Comparison of ENCODE assay signal across 12 mouse cellular contexts in the genomic region with DNA sequence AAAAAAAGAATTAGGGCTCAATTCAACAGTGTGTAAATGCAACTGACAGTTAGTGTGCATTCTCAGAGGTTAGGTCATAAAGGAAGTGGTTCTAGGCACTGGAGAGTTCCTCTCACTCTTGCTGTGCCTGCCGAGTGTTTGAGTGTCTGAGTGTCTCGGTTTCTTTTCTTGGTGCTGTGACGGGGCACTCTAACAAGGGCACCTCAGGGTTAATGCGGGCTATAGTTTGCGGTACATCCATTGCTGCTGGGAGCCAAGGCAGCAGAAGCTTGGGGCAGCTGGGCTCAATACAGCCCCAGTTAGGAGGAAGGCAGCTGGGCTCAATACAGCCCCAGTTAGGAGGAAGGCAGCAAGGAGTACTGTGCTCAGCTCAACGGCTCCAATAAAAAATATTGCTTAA. TPM values are rescaled to one million over a fixed set of nuclear protein-coding genes. Genes with fewer than 3 reads are reported as not detected.
DNase-seq lines count a peak whose midpoint lies in the region; ATAC-seq and TF ChIP-seq lines count a peak whose summit lies in the region.
"Had no signal": no experiment of that assay in that cellular context is flagged by ENCODE, and none has a peak within 500 bp of the region (broad histone marks: within the 10 kb centered on the region; RNA-seq: fewer than 3 reads in every experiment).

No protein-coding gene starts in this region.

- TF ChIP-seq POLR2A in bone marrow macrophage, adult 2 months (IDR thresholded peaks at IDR 0.05; ENCODE audit: borderline replicate concordance, low read depth, low read length), result no peak

- ATAC-seq in megakaryocyte-erythroid progenitor cell, adult 5-6 weeks (replicated peaks; ENCODE audit: low FRiP score, low TSS enrichment, poor library complexity, severe bottlenecking), result peak; percentile 18; the same call in 1 of the 2 replicates

- H3K4me3 ChIP-seq in bone marrow macrophage, adult 2 months (ENCODE audit: insufficient read depth, low read length), result peak overlapping the region; percentile 28
- H3K4me3 ChIP-seq: hindbrain, embryonic 15.5 days; lung, embryonic 15.5 days; myocyte had no signal

- no peak for TF ChIP-seq CTCF in bone marrow macrophage, adult 2 months (IDR thresholded peaks at IDR 0.05; ENCODE audit: low read depth, low read length)

- peaks cover 36% of the 10 kb centered on the region for H3K4me1 ChIP-seq in bone marrow macrophage, adult 2 months (ENCODE audit: control insufficient read depth, insufficient read depth, low read length)

- DNase-seq in lung, postnatal 25 days (ENCODE audit: low spot score), result peak; percentile 22
- no peak for DNase-seq in lung, postnatal 10 days
- peak; percentile 72 for DNase-seq in thymus, postnatal 25 days
- no peak for DNase-seq in frontal cortex, postnatal 36 days (ENCODE audit: low spot score in 2 of 2)
- DNase-seq in neural tube, embryonic 10.5 days (ENCODE audit: extremely low spot score, low spot score), result no peak
- DNase-seq in ovary, adult 18-20 months (ENCODE audit: low spot score), result no peak

- peak overlapping the region; percentile 62 for H3K27ac ChIP-seq in bone marrow macrophage, adult 2 months (ENCODE audit: insufficient read depth, low read depth, low read length)
- H3K27ac ChIP-seq: hindbrain, embryonic 15.5 days; kidney, postnatal 0 days had no signal

RNA-seq across cellular contexts. Expression of a gene that starts 20.7 kb away (rescaled TPM):
- 18.1 and 22.5 TPM in 2 replicates for polyA plus RNA-seq in bone marrow macrophage, adult 2 months (2012; ENCODE audit: insufficient read depth, insufficient read length, missing spikeins)
- 22.7 and 37.5 TPM in 2 replicates for total RNA-seq in megakaryocyte-erythroid progenitor cell, adult 5-6 weeks (2014; fragmentation: Nextera tagmentation)
- 17.0 TPM in 2 replicates for total RNA-seq in megakaryocyte-erythroid progenitor cell, adult 5-6 weeks (2017)

RNA-seq across cellular contexts. Expression of a gene that starts 36.2 kb away (rescaled TPM):
- 1.5 and 1.9 TPM in 2 replicates for polyA plus RNA-seq in bone marrow macrophage, adult 2 months (2012; ENCODE audit: insufficient read depth, insufficient read length, missing spikeins)
- 0.57 TPM in 1 of 2 replicates, not detected in the other for total RNA-seq in megakaryocyte-erythroid progenitor cell, adult 5-6 weeks (2014; fragmentation: Nextera tagmentation)
- total RNA-seq in megakaryocyte-erythroid progenitor cell, adult 5-6 weeks (2017), result not detected in 2 replicates

RNA-seq across cellular contexts. Expression of a gene that starts 40.3 kb away (rescaled TPM):
- 179 and 198 TPM in 2 replicates for polyA plus RNA-seq in bone marrow macrophage, adult 2 months (2012; ENCODE audit: insufficient read depth, insufficient read length, missing spikeins)
- 45.4 and 55.2 TPM in 2 replicates for total RNA-seq in megakaryocyte-erythroid progenitor cell, adult 5-6 weeks (2014; fragmentation: Nextera tagmentation)
- 43.0 and 66.3 TPM in 2 replicates for total RNA-seq in megakaryocyte-erythroid progenitor cell, adult 5-6 weeks (2017)

RNA-seq across cellular contexts. Expression of a gene that starts 59.7 kb away (rescaled TPM):
- polyA plus RNA-seq in bone marrow macrophage, adult 2 months (2012; ENCODE audit: insufficient read depth, insufficient read length, missing spikeins), result not detected in 2 replicates
- not detected in 2 replicates for total RNA-seq in megakaryocyte-erythroid progenitor cell, adult 5-6 weeks (2014; fragmentation: Nextera tagmentation)
- total RNA-seq in megakaryocyte-erythroid progenitor cell, adult 5-6 weeks (2017), result 0.80 TPM in 1 of 2 replicates, not detected in the other

Comparison
In these comparisons a context has a peak if more than half of its experiments do, and no peak if none do; other contexts are left out.
1. DNase-seq: peak in lung, postnatal 25 days (single experiment) and thymus, postnatal 25 days (single experiment); none in lung, postnatal 10 days (single experiment), frontal cortex, postnatal 36 days (0 of 2), neural tube, embryonic 10.5 days (single experiment) and ovary, adult 18-20 months (single experiment).